In the genomic region with DNA sequence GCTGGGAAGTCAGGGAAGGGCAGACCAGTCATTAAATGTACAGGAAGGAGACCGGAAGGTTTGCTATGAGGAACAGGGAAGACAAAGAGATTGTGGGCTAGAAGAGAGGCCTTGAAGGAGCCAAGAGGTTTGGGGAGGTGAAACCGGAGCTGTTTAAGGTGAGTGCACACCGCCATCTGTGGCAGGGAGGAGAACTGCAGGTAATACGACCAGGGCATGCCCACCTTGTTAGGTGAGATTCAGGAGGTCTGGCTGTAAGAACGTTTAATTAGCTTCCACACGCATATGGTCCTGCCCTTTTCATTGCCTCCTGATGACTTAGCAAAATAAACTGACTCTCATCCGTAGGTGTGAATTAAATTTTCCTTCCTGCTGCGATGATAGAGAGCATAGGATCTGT, we compare ENCODE assay signal across 8 mouse cellular contexts.
A peak's percentile ranks its signal among the peaks of the same experiment; 100 is the strongest.
DNase-seq lines count a peak whose midpoint lies in the region; ATAC-seq and TF ChIP-seq lines count a peak whose summit lies in the region.
"Had no signal": no experiment of that assay in that cellular context is flagged by ENCODE, and none has a peak within 500 bp of the region (broad histone marks: within the 10 kb centered on the region; RNA-seq: fewer than 3 reads in every experiment).

No protein-coding gene starts in this region.

- 26% methylated on average over 8 of the region's 8 CpGs for WGBS in intestine, postnatal 0 days
- WGBS in intestine, embryonic 16.5 days, result 21% methylated on average over 8 of the region's 8 CpGs
- 22% methylated on average over 8 of the region's 8 CpGs for WGBS in kidney, postnatal 0 days

- TF ChIP-seq CTCF in intestine, postnatal 0 days (IDR thresholded peaks at IDR 0.05; ENCODE audit: low read depth), result peak; percentile 61
- peak; percentile 85 for TF ChIP-seq CTCF in ES-Bruce4 (IDR thresholded peaks at IDR 0.05; ENCODE audit: low read depth, low read length)
- TF ChIP-seq CTCF in MEL (IDR thresholded peaks at IDR 0.05 in 2 of 3, conservative IDR thresholded peaks at IDR 0.05 in 1 of 3; ENCODE audit: control insufficient read depth in 1 of 3, insufficient read depth in 1 of 3, low read depth in 2 of 3, low read length in 3 of 3, poor library complexity in 1 of 3, severe bottlenecking in 1 of 3), result peak in 2 of 3 experiments; percentile 10 to 18; a peak in 3 of 6 replicates
- TF ChIP-seq CTCF in kidney, postnatal 0 days (IDR thresholded peaks at IDR 0.05; ENCODE audit: low read depth), result peak; percentile 70

- no peak for ATAC-seq in intestine, postnatal 0 days
- no peak for ATAC-seq in intestine, embryonic 16.5 days
- no peak for ATAC-seq in kidney, postnatal 0 days (replicated peaks; ENCODE audit: low FRiP score, low read depth)

- no peaks in the 10 kb centered on the region for H3K4me1 ChIP-seq in intestine, postnatal 0 days (replicated peaks; ENCODE audit: control insufficient read depth, insufficient read depth, low read length)
- H3K4me1 ChIP-seq in intestine, embryonic 16.5 days (ENCODE audit: control insufficient read depth, insufficient read depth, low read length), result no peaks in the 10 kb centered on the region
- no peaks in the 10 kb centered on the region for H3K4me1 ChIP-seq in ES-Bruce4 (ENCODE audit: control insufficient read depth, insufficient read depth, low read length)
- no peaks in the 10 kb centered on the region for H3K4me1 ChIP-seq in MEL (ENCODE audit: control insufficient read depth in 1 of 2, insufficient read depth in 2 of 2, low read length in 2 of 2)
- H3K4me1 ChIP-seq in kidney, postnatal 0 days (replicated peaks; ENCODE audit: insufficient read depth, low read length), result no peaks in the 10 kb centered on the region
- H3K4me1 ChIP-seq: limb, embryonic 13.5 days had no signal

- no peaks in the 10 kb centered on the region for H3K36me3 ChIP-seq in intestine, postnatal 0 days (ENCODE audit: control insufficient read depth, insufficient read depth)
- no peaks in the 10 kb centered on the region for H3K36me3 ChIP-seq in intestine, embryonic 16.5 days (ENCODE audit: control insufficient read depth, insufficient read depth, low read length)
- H3K36me3 ChIP-seq in ES-Bruce4 (ENCODE audit: control insufficient read depth, insufficient read depth, low read length, poor library complexity, severe bottlenecking), result no peaks in the 10 kb centered on the region
- no peaks in the 10 kb centered on the region for H3K36me3 ChIP-seq in MEL (ENCODE audit: control insufficient read depth in 1 of 2, insufficient read depth in 2 of 2, low read length in 2 of 2)
- H3K36me3 ChIP-seq in kidney, postnatal 0 days (ENCODE audit: insufficient read depth, low read length), result no peaks in the 10 kb centered on the region
- H3K36me3 ChIP-seq: limb, embryonic 13.5 days had no signal

- H3K4me3 ChIP-seq in intestine, postnatal 0 days (ENCODE audit: low read depth, low read length), result no peak overlapping the region
- no peak overlapping the region for H3K4me3 ChIP-seq in intestine, embryonic 16.5 days (ENCODE audit: low read length)
- no peak overlapping the region for H3K4me3 ChIP-seq in ES-Bruce4 (ENCODE audit: low read depth, low read length)
- no peak overlapping the region for H3K4me3 ChIP-seq in MEL (ENCODE audit: control insufficient read depth in 1 of 2, insufficient read depth in 1 of 2, low read depth in 2 of 2, low read length in 2 of 2)
- no peak overlapping the region for H3K4me3 ChIP-seq in kidney, postnatal 0 days (replicated peaks; ENCODE audit: low read depth, low read length)
- H3K4me3 ChIP-seq: limb, embryonic 13.5 days had no signal

- TF ChIP-seq EP300 in ES-Bruce4 (IDR thresholded peaks at IDR 0.05; ENCODE audit: insufficient read depth, low read depth, low read length), result no peak
- TF ChIP-seq EP300 in MEL (IDR thresholded peaks at IDR 0.05; ENCODE audit: low read depth in 1 of 2, low read length in 2 of 2), result no peak

- peak; percentile 2 for DNase-seq in MEL (ENCODE audit: low read depth, low spot score)
- peak; percentile 22 for DNase-seq in kidney, postnatal 0 days (ENCODE audit: low spot score)
- no peak for DNase-seq in right cerebral cortex, postnatal 36 days (ENCODE audit: low spot score in 2 of 2)
- DNase-seq in urinary bladder, postnatal 4 days (ENCODE audit: low spot score in 2 of 2), result no peak

- no peaks in the 10 kb centered on the region for H3K9me3 ChIP-seq in intestine, postnatal 0 days (ENCODE audit: control insufficient read depth)
- no peaks in the 10 kb centered on the region for H3K9me3 ChIP-seq in intestine, embryonic 16.5 days (ENCODE audit: control insufficient read depth, low read length)
- H3K9me3 ChIP-seq in ES-Bruce4 (replicated peaks; ENCODE audit: control insufficient read depth, insufficient read depth, low read length, poor library complexity, severe bottlenecking) (no peaks in the 10 kb centered on the region), MEL (replicated peaks; ENCODE audit: insufficient read depth, low read length) (no peaks in the 10 kb centered on the region)
- no peaks in the 10 kb centered on the region for H3K9me3 ChIP-seq in kidney, postnatal 0 days (replicated peaks; ENCODE audit: low read length)
- H3K9me3 ChIP-seq: limb, embryonic 13.5 days had no signal

- no peaks in the 10 kb centered on the region for H3K27me3 ChIP-seq in intestine, postnatal 0 days (replicated peaks; ENCODE audit: control insufficient read depth, insufficient read depth, low read length)
- H3K27me3 ChIP-seq in intestine, embryonic 16.5 days (replicated peaks; ENCODE audit: control insufficient read depth, insufficient read depth, low read length), result no peaks in the 10 kb centered on the region
- H3K27me3 ChIP-seq in ES-Bruce4 (ENCODE audit: control insufficient read depth, insufficient read depth, low read length, poor library complexity, severe bottlenecking) (no peaks in the 10 kb centered on the region), MEL (ENCODE audit: control insufficient read depth in 1 of 2, insufficient read depth in 2 of 2, low read length in 2 of 2) (no peaks in the 10 kb centered on the region)
- H3K27me3 ChIP-seq in kidney, postnatal 0 days (ENCODE audit: insufficient read depth, low read length), result no peaks in the 10 kb centered on the region
- H3K27me3 ChIP-seq: limb, embryonic 13.5 days had no signal

- H3K4me2 ChIP-seq in intestine, postnatal 0 days (replicated peaks; ENCODE audit: low read depth), result no peak overlapping the region
- no peak overlapping the region for H3K4me2 ChIP-seq in intestine, embryonic 16.5 days (ENCODE audit: low read depth, low read length)
- H3K4me2 ChIP-seq in kidney, postnatal 0 days (ENCODE audit: low read length), result no peak overlapping the region
- H3K4me2 ChIP-seq: limb, embryonic 13.5 days had no signal

- no peak for TF ChIP-seq POLR2A in ES-Bruce4 (IDR thresholded peaks at IDR 0.05; ENCODE audit: insufficient read depth, low read length)
- no peak for TF ChIP-seq POLR2A in MEL (IDR thresholded peaks at IDR 0.05; ENCODE audit: control insufficient read depth in 1 of 2, insufficient read depth in 1 of 2, low read depth in 1 of 2, low read length in 2 of 2, poor library complexity in 1 of 2)

- no peak overlapping the region for H3K27ac ChIP-seq in intestine, postnatal 0 days (ENCODE audit: low read depth, low read length)
- no peak overlapping the region for H3K27ac ChIP-seq in intestine, embryonic 16.5 days (ENCODE audit: low read length)
- no peak overlapping the region for H3K27ac ChIP-seq in ES-Bruce4 (ENCODE audit: insufficient read depth, low read length)
- no peak overlapping the region for H3K27ac ChIP-seq in MEL (ENCODE audit: control insufficient read depth, low read depth, low read length)
- no peak overlapping the region for H3K27ac ChIP-seq in kidney, postnatal 0 days
- H3K27ac ChIP-seq: limb, embryonic 13.5 days had no signal

- TF ChIP-seq RAD21 in MEL (IDR thresholded peaks at IDR 0.05; ENCODE audit: low read depth, low read length), result no peak; the same call in 1 of the 2 replicates

- no peaks in the 10 kb centered on the region for H3K79me2 ChIP-seq in MEL (ENCODE audit: control insufficient read depth, insufficient read depth, low read length, poor library complexity)

- H3K9ac ChIP-seq in intestine, postnatal 0 days (ENCODE audit: low read depth, low read length), result no peak overlapping the region
- H3K9ac ChIP-seq in intestine, embryonic 16.5 days (ENCODE audit: low read depth, low read length), result no peak overlapping the region
- H3K9ac ChIP-seq in ES-Bruce4 (ENCODE audit: low read depth, poor library complexity, severe bottlenecking) (no peak overlapping the region), MEL (ENCODE audit: control insufficient read depth, low read depth, low read length, poor library complexity, severe bottlenecking) (no peak overlapping the region)
- no peak overlapping the region for H3K9ac ChIP-seq in kidney, postnatal 0 days (ENCODE audit: low read depth, low read length)
- H3K9ac ChIP-seq: limb, embryonic 13.5 days had no signal

TF ChIP-seq in MEL, 35 proteins besides CTCF, POLR2A, EP300 and RAD21:
- no peak for TF ChIP-seq KAT2A (conservative IDR thresholded peaks at IDR 0.05; ENCODE audit: low read depth, low read length)
- no peak for TF ChIP-seq HCFC1 (IDR thresholded peaks at IDR 0.05; ENCODE audit: low read depth, low read length)
- TF ChIP-seq MAX (IDR thresholded peaks at IDR 0.05; ENCODE audit: low read length), result no peak
- no peak for TF ChIP-seq NRF1 (IDR thresholded peaks at IDR 0.05; ENCODE audit: insufficient read depth, low read depth, low read length, poor library complexity, severe bottlenecking)
- TF ChIP-seq GATA1 (IDR thresholded peaks at IDR 0.05; ENCODE audit: low read depth, low read length), result no peak

Comparison
In these comparisons a context has a peak if more than half of its experiments do, and no peak if none do; other contexts are left out.
1. CTCF ChIP-seq: peak in every context shown above with its lines; median percentile 85 in ES-Bruce4; 70 in kidney, postnatal 0 days; 61 in intestine, postnatal 0 days; 14 in MEL.
2. DNase-seq: peak in MEL (single experiment) and kidney, postnatal 0 days (single experiment); none in right cerebral cortex, postnatal 36 days (0 of 2) and urinary bladder, postnatal 4 days (0 of 2).